Mouse (Mus musculus): ENCODE data around the gene Timp4. TPM values are rescaled to one million over a fixed set of nuclear protein-coding genes. Genes with fewer than 3 reads are reported as not detected.

The Timp4 gene
- polyA plus RNA-seq, 1 experiment from 2014 or later: 0.36 TPM

GRCm38 (mm10) chr6:115238031-115239027, 13.7 kb downstream of the Timp4 start:
- no peak for TF ChIP-seq CTCF (IDR thresholded peaks at IDR 0.05; ENCODE audit: low read depth)
- Histone ChIP-seq H3K9ac (ENCODE audit: low read depth, low read length) (no peak overlapping the region), H3K27ac (no peak overlapping the region), H3K4me1 (replicated peaks; ENCODE audit: insufficient read depth, low read length) (0 out of 2 replicates have a peak, but pooled peaks cover 3% of the 10 kb centered on the region), H3K9me3 (replicated peaks; ENCODE audit: low read length) (no peaks in the 10 kb centered on the region), H3K36me3 (ENCODE audit: insufficient read depth, low read length) (no peaks in the 10 kb centered on the region), H3K27me3 (ENCODE audit: insufficient read depth, low read length) (no peaks in the 10 kb centered on the region), H3K4me2 (ENCODE audit: low read length) (no peak overlapping the region), H3K4me3 (replicated peaks; ENCODE audit: low read depth, low read length) (no peak overlapping the region)
- no peak for DNase-seq (ENCODE audit: low spot score)
- no peak for ATAC-seq (replicated peaks; ENCODE audit: low FRiP score, low read depth)
- 81% methylated on average over 9 of the region's 9 CpGs for WGBS

- Histone ChIP-seq H3K9me3 (replicated peaks; ENCODE audit: low read length) (no peaks in the 10 kb centered on the region), H3K9ac (ENCODE audit: low read depth, low read length) (no peak overlapping the region)
- no peak for ATAC-seq (replicated peaks; ENCODE audit: low FRiP score, low read depth)
These were observed 19.4 kb downstream of the Timp4 start for GRCm38 (mm10) chr6:115232562-115232961.

GRCm38 (mm10) chr6:115231836-115232235, 20.2 kb downstream of the Timp4 start:
- no peaks in the 10 kb centered on the region for H3K4me1 ChIP-seq (replicated peaks; ENCODE audit: insufficient read depth, low read length)
- ATAC-seq (replicated peaks; ENCODE audit: low FRiP score, low read depth): no peak
- H3K27ac ChIP-seq: no peak overlapping the region
- H3K27me3 ChIP-seq (ENCODE audit: insufficient read depth, low read length): no peaks in the 10 kb centered on the region
- 51% methylated on average over 4 of the region's 4 CpGs for WGBS
- no peak overlapping the region for H3K4me3 ChIP-seq (replicated peaks; ENCODE audit: low read depth, low read length)
- no peaks in the 10 kb centered on the region for H3K9me3 ChIP-seq (replicated peaks; ENCODE audit: low read length)
- no peak overlapping the region for H3K4me2 ChIP-seq (ENCODE audit: low read length)
- TF ChIP-seq CTCF (IDR thresholded peaks at IDR 0.05; ENCODE audit: low read depth): no peak
- H3K36me3 ChIP-seq (ENCODE audit: insufficient read depth, low read length): no peaks in the 10 kb centered on the region
- H3K9ac ChIP-seq (ENCODE audit: low read depth, low read length): no peak overlapping the region
- no peak for DNase-seq (ENCODE audit: low spot score)

More at GRCm38 (mm10) chr6:115232562-115232961, 19.4 kb downstream of the Timp4 start:
- Histone ChIP-seq H3K4me3 (replicated peaks; ENCODE audit: low read depth, low read length) (no peak overlapping the region), H3K4me2 (ENCODE audit: low read length) (no peak overlapping the region), H3K27me3 (ENCODE audit: insufficient read depth, low read length) (no peaks in the 10 kb centered on the region), H3K36me3 (ENCODE audit: insufficient read depth, low read length) (no peaks in the 10 kb centered on the region), H3K27ac (no peak overlapping the region), H3K4me1 (replicated peaks; ENCODE audit: insufficient read depth, low read length) (no peaks in the 10 kb centered on the region)
- DNase-seq (ENCODE audit: low spot score): no peak
- 59% methylated on average over 1 of the region's 1 CpGs for WGBS
- no peak for TF ChIP-seq CTCF (IDR thresholded peaks at IDR 0.05; ENCODE audit: low read depth)

GRCm38 (mm10) chr6:115230557-115230956, 21.4 kb downstream of the Timp4 start:
- 40% methylated on average over 3 of the region's 3 CpGs for WGBS
- DNase-seq (ENCODE audit: low spot score): no peak
- H3K27me3 ChIP-seq (ENCODE audit: insufficient read depth, low read length): no peaks in the 10 kb centered on the region
- no peaks in the 10 kb centered on the region for H3K9me3 ChIP-seq (replicated peaks; ENCODE audit: low read length)
- H3K4me1 ChIP-seq (replicated peaks; ENCODE audit: insufficient read depth, low read length): no peaks in the 10 kb centered on the region
- no peak overlapping the region for H3K27ac ChIP-seq
- ATAC-seq (replicated peaks; ENCODE audit: low FRiP score, low read depth): no peak
- H3K4me3 ChIP-seq (replicated peaks; ENCODE audit: low read depth, low read length): no peak overlapping the region
- H3K9ac ChIP-seq (ENCODE audit: low read depth, low read length): no peak overlapping the region
- no peaks in the 10 kb centered on the region for H3K36me3 ChIP-seq (ENCODE audit: insufficient read depth, low read length)
- no peak for TF ChIP-seq CTCF (IDR thresholded peaks at IDR 0.05; ENCODE audit: low read depth)
- H3K4me2 ChIP-seq (ENCODE audit: low read length): no peak overlapping the region

- H3K9me3 ChIP-seq (replicated peaks; ENCODE audit: low read length): no peaks in the 10 kb centered on the region
- no peak for ATAC-seq (replicated peaks; ENCODE audit: low FRiP score, low read depth)
These were observed 24.5 kb downstream of the Timp4 start for GRCm38 (mm10) chr6:115227529-115227928.

GRCm38 (mm10) chr6:115227043-115227442, 25.0 kb downstream of the Timp4 start, which contains the start of gene Gm17482:
TSS of gene Gm17482 (plus strand) at chr6:115227343.
- Histone ChIP-seq H3K27me3 (ENCODE audit: insufficient read depth, low read length) (no peaks in the 10 kb centered on the region), H3K4me1 (replicated peaks; ENCODE audit: insufficient read depth, low read length) (no peaks in the 10 kb centered on the region), H3K4me3 (replicated peaks; ENCODE audit: low read depth, low read length) (no peak within 1 kb of the TSS), H3K9me3 (replicated peaks; ENCODE audit: low read length) (no peaks in the 10 kb centered on the region), H3K36me3 (ENCODE audit: insufficient read depth, low read length) (no peaks in the 10 kb centered on the region), H3K9ac (ENCODE audit: low read depth, low read length) (no peak within 1 kb of the TSS), H3K4me2 (ENCODE audit: low read length) (no peak within 1 kb of the TSS), H3K27ac (no peak within 1 kb of the TSS)
- 81% methylated on average over 4 of the region's 4 CpGs for WGBS
- ATAC-seq (replicated peaks; ENCODE audit: low FRiP score, low read depth) (no peak), DNase-seq (ENCODE audit: low spot score) (no peak)
- TF ChIP-seq CTCF (IDR thresholded peaks at IDR 0.05; ENCODE audit: low read depth): no peak

More at GRCm38 (mm10) chr6:115227529-115227928, 24.5 kb downstream of the Timp4 start:
- peak; percentile 87 for DNase-seq (ENCODE audit: low spot score)
- TF ChIP-seq CTCF (IDR thresholded peaks at IDR 0.05; ENCODE audit: low read depth): peak; percentile 96
- WGBS: 3% methylated on average over 2 of the region's 2 CpGs
- Histone ChIP-seq H3K36me3 (ENCODE audit: insufficient read depth, low read length) (no peaks in the 10 kb centered on the region), H3K4me1 (replicated peaks; ENCODE audit: insufficient read depth, low read length) (no peaks in the 10 kb centered on the region), H3K27me3 (ENCODE audit: insufficient read depth, low read length) (no peaks in the 10 kb centered on the region), H3K4me3 (replicated peaks; ENCODE audit: low read depth, low read length) (no peak overlapping the region), H3K4me2 (ENCODE audit: low read length) (no peak overlapping the region), H3K9ac (ENCODE audit: low read depth, low read length) (no peak overlapping the region), H3K27ac (no peak overlapping the region)
